Mouse (Mus musculus) neural tube, embryonic 11.5 days (tissue): ENCODE measurements around the gene R3hdm4. TPM values are rescaled to one million over a fixed set of nuclear protein-coding genes. Genes with fewer than 3 reads are reported as not detected.
"Not testable (repeated sequence)": the region's sequence is repeated elsewhere in the genome, so short reads cannot be mapped to it uniquely, and the experiment has no call there.

Experiments
- ATAC-seq: fragments of 200-750 bp; cut with Nextera tagmentation; 2 replicates; pipeline ENCODE4 v1.8.0; 2017; ENCODE audit warnings: moderate number of reproducible peaks, mild to moderate bottlenecking, moderate TSS enrichment, moderate library complexity; ENCODE audit not compliant: insufficient read depth, low FRiP score, low TSS enrichment
- DNase-seq: peaks from one replicate; pipeline ENCODE4 v3.0.0-alpha.2; 2015; ENCODE audit warnings: low spot score
- H3K27ac ChIP-seq: fragments of 300-500 bp; sonication (generic); 2 replicates; pipeline ENCODE4 v1.5.1; 2014; ENCODE audit warnings: low read depth, mild to moderate bottlenecking, low read length
- H3K27me3 ChIP-seq: fragments of 300-500 bp; sonication (generic); 2 replicates; pipeline ENCODE4 v1.6.1; 2014; ENCODE audit warnings: mild to moderate bottlenecking, low read length, mixed read lengths; ENCODE audit not compliant: control insufficient read depth, insufficient read depth
- H3K36me3 ChIP-seq: fragments of 300-500 bp; sonication (generic); 2 replicates; pipeline ENCODE4 v1.6.1; 2014; ENCODE audit warnings: mild to moderate bottlenecking, low read length, moderate library complexity, mixed read lengths; ENCODE audit not compliant: control insufficient read depth, insufficient read depth
- H3K4me1 ChIP-seq: fragments of 300-500 bp; sonication (generic); 2 replicates; pipeline ENCODE4 v1.6.1; 2014; ENCODE audit warnings: low read length, mixed read lengths; ENCODE audit not compliant: control insufficient read depth, insufficient read depth
- H3K4me2 ChIP-seq: fragments of 300-500 bp; sonication (generic); 2 replicates; pipeline ENCODE4 v1.6.1; 2014; ENCODE audit warnings: low read depth, mild to moderate bottlenecking, moderate library complexity
- H3K4me3 ChIP-seq: fragments of 300-500 bp; sonication (generic); 2 replicates; pipeline ENCODE4 v1.5.1; 2014; ENCODE audit warnings: low read depth, low read length
- H3K9ac ChIP-seq: fragments of 300-500 bp; sonication (generic); 2 replicates; pipeline ENCODE4 v1.6.1; 2014; ENCODE audit warnings: mild to moderate bottlenecking, low read length
- H3K9me3 ChIP-seq: fragments of 300-500 bp; sonication (generic); 2 replicates; pipeline ENCODE4 v1.6.1; 2016; ENCODE audit warnings: low read length; ENCODE audit not compliant: control insufficient read depth
- WGBS: fragments of 180-500 bp; shearing (Covaris S2); extraction: QIAGEN DNeasy Blood & Tissue Kit; methylation state at CpG from one replicate; pipeline ENCODE4 v1.1.7; 2014; 5-methylcytosine and 5-hydroxymethylcytosine counted together
- polyA plus RNA-seq: library from polyadenylated mRNA; unstranded; fragments of >200 nt; fragmentation: Nextera tagmentation; extraction: Ambion mirVana; gene quantifications from 2 replicates; pipeline ENCODE4 v1.2.1, GENCODE M21; 2014

The R3hdm4 gene
- polyA plus RNA-seq, 1 experiment from 2014 or later, result 156 TPM

- Histone ChIP-seq H3K9ac (peak within 1 kb of the TSS; percentile 80), H3K4me3 (peak within 1 kb of the TSS; percentile 97), H3K9me3 (no peaks in the 10 kb centered on the region), H3K36me3 (peaks cover 10% of the 10 kb centered on the region; the same call in 1 of the 2 replicates), H3K4me1 (peaks cover 6% of the 10 kb centered on the region), H3K27ac (peak within 1 kb of the TSS; percentile 14; the same call in 1 of the 2 replicates), H3K4me2 (peak within 1 kb of the TSS; percentile 77), H3K27me3 (no peaks in the 10 kb centered on the region)
- ATAC-seq, result peak; percentile 90
- DNase-seq, result peak; percentile 100
- under 1% methylated on average over 61 of the region's 61 CpGs for WGBS
Observed at GRCm38 (mm10) chr10:79959847-79960601, 39.0 kb upstream of the R3hdm4 start, which contains the start of gene Wdr18. Gene Wdr18, plus strand, starts transcription at chr10:79960152.

DNA sequence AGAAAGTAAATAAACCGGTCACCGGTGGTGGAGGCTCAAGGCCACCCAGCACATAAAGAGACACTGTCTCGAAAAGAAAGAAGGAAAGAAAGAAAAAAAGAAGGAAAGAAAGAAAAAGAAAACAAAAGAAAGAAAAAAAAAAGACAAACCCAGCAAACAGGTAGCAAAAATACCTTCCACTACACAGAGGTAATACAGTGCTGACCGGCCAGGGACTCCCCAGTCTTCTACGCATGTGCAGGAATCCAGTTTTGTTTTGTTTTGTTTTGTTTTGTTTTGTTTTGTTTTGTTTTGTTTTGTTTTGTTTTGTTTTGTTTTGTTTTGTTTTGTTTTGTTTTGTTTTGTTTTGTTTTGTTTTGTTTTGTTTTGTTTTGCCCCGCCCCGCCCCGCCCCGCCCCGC, 38.4 kb upstream of the R3hdm4 start:
- DNase-seq, H3K4me3 ChIP-seq, ATAC-seq, H3K27ac ChIP-seq, H3K4me1 ChIP-seq, H3K36me3 ChIP-seq, H3K9ac ChIP-seq, H3K9me3 ChIP-seq, H3K4me2 ChIP-seq, H3K27me3 ChIP-seq: not testable (repeated sequence)
- WGBS, result 39% methylated on average over 10 of the region's 10 CpGs

- Histone ChIP-seq H3K9ac (peak overlapping the region; percentile 26; the same call in 1 of the 2 replicates), H3K4me1 (peaks cover 6% of the 10 kb centered on the region), H3K4me3 (no peak overlapping the region), H3K4me2 (no peak overlapping the region), H3K9me3 (no peaks in the 10 kb centered on the region), H3K27me3 (no peaks in the 10 kb centered on the region), H3K27ac (no peak overlapping the region), H3K36me3 (peaks cover 5% of the 10 kb centered on the region)
- 4% methylated on average over 21 of the region's 21 CpGs for WGBS
- DNase-seq (peak; percentile 81), ATAC-seq (no peak)
Observed at GRCm38 (mm10) chr10:79958140-79958816, 37.3 kb upstream of the R3hdm4 start.

DNA sequence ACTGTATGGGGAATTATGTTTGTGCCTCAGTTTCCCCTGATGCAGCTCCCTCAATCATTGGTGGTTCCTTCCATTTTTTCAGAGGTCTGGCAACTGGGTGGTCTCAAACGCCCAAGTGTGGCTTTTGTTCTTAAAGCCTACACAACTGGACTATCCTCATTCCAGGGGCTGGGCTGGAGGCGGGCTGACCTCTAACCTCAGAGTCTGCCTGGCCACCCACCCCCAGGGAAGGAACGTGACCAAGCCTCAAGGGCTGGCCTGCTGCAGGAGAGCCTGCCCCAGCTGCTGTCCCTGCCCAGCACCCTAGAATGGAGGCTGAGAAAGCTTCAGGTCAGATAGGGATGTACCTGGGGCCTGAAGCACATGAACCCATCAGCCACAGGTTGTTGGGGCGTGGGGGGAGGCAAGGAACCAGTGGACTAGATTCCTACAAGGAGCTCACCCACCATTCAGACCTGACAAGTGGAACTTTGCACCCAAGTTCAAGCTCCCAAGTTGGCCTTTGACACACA, 35.7 kb upstream of the R3hdm4 start:
- H3K27ac ChIP-seq, result no peak overlapping the region

DNA sequence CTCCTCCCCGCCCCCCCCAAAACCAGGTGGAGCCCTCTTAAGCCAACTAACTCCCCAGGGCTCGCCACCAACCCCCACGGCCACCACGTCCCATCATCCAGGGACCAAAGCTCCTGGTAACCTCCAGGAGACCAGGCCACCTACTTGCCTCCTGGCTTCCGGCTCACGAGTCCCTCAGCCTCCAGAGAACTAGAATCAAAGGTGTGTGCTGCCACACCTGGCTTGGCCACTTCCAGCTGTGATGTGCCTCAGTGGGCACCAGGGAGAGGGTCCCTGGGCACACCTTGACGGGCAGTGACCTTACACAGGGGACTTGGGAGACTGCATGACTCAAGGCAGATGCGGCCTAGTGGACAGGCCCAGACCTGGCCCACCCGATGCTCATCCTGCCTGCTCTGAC, 34.7 kb upstream of the R3hdm4 start:
- Histone ChIP-seq H3K4me3 (no peak overlapping the region), H3K27ac (no peak overlapping the region), H3K9ac (no peak overlapping the region), H3K9me3 (no peaks in the 10 kb centered on the region), H3K27me3 (no peaks in the 10 kb centered on the region), H3K4me1 (peaks cover 2% of the 10 kb centered on the region), H3K36me3 (peaks cover 11% of the 10 kb centered on the region), H3K4me2 (no peak overlapping the region)
- WGBS, result 77% methylated on average over 9 of the region's 9 CpGs
- ATAC-seq (no peak), DNase-seq (no peak)

More for the DNA sequence above, 35.7 kb upstream of the R3hdm4 start:
- H3K9me3 ChIP-seq, result no peaks in the 10 kb centered on the region
- DNase-seq (no peak), ATAC-seq (no peak)
- WGBS, result 28% methylated on average over 4 of the region's 4 CpGs
- H3K4me1 ChIP-seq, result peaks cover 6% of the 10 kb centered on the region
- no peak overlapping the region for H3K9ac ChIP-seq
- H3K36me3 ChIP-seq, result peaks cover 7% of the 10 kb centered on the region
- H3K4me3 ChIP-seq, result no peak overlapping the region
- no peaks in the 10 kb centered on the region for H3K27me3 ChIP-seq
- no peak overlapping the region for H3K4me2 ChIP-seq

- Histone ChIP-seq H3K27me3 (no peaks in the 10 kb centered on the region), H3K4me1 (no peaks in the 10 kb centered on the region), H3K27ac (no peak overlapping the region), H3K36me3 (peaks cover 16% of the 10 kb centered on the region), H3K4me3 (no peak overlapping the region), H3K9me3 (no peaks in the 10 kb centered on the region), H3K9ac (no peak overlapping the region), H3K4me2 (no peak overlapping the region)
- no peak for ATAC-seq
- 82% methylated on average over 6 of the region's 6 CpGs for WGBS
- no peak for DNase-seq
Observed at GRCm38 (mm10) chr10:79953946-79954345, 32.9 kb upstream of the R3hdm4 start.

DNA sequence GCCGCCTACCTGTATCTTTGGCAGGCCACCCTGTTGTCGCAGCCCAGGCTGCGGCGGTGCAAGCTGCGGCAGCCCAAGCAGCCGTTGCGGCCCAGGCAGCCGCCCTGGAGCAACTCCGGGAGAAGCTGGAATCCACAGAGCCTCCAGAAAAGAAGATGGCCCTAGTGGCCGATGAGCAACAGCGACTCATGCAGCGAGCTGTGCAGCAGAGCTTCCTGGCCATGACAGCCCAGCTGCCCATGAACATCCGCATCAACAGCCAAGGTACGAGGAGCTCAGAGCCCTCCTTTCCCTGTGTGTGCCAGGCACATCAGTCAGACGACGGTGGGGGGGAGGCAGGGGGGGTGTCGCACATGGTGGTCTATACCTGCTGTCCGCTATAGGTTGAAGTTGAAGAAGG, 29.7 kb upstream of the R3hdm4 start:
- Histone ChIP-seq H3K4me2 (no peak overlapping the region), H3K27me3 (no peaks in the 10 kb centered on the region), H3K27ac (no peak overlapping the region), H3K9me3 (no peaks in the 10 kb centered on the region), H3K36me3 (peaks cover 21% of the 10 kb centered on the region), H3K9ac (no peak overlapping the region), H3K4me3 (no peak overlapping the region), H3K4me1 (peaks cover 15% of the 10 kb centered on the region)
- no peak for DNase-seq
- ATAC-seq, result no peak
- WGBS, result 88% methylated on average over 18 of the region's 18 CpGs

GRCm38 (mm10) chr10:79949873-79950272, 28.9 kb upstream of the R3hdm4 start:
- Histone ChIP-seq H3K36me3 (peaks cover 21% of the 10 kb centered on the region), H3K4me3 (no peak overlapping the region), H3K27me3 (no peaks in the 10 kb centered on the region), H3K27ac (no peak overlapping the region), H3K9me3 (no peaks in the 10 kb centered on the region), H3K4me1 (peaks cover 22% of the 10 kb centered on the region), H3K9ac (no peak overlapping the region), H3K4me2 (no peak overlapping the region)
- WGBS, result 91% methylated on average over 4 of the region's 4 CpGs
- DNase-seq, result no peak
- no peak for ATAC-seq
